9 mouse cellular contexts compared by ENCODE assay signal in genomic region chr16:38653390-38653871, GRCm38 (mm10). TPM values are rescaled to one million over a fixed set of nuclear protein-coding genes. Genes with fewer than 3 reads are reported as not detected.
DNase-seq lines count a peak whose midpoint lies in the region; ATAC-seq and TF ChIP-seq lines count a peak whose summit lies in the region.
"Had no signal": no experiment of that assay in that cellular context is flagged by ENCODE, and none has a peak within 500 bp of the region (broad histone marks: within the 10 kb centered on the region; RNA-seq: fewer than 3 reads in every experiment).

No protein-coding gene starts in this region.

- no peaks in the 10 kb centered on the region for H3K36me3 ChIP-seq in hindbrain, embryonic 15.5 days
- H3K36me3 ChIP-seq in lung, embryonic 14.5 days (ENCODE audit: insufficient read depth): no peaks in the 10 kb centered on the region
- H3K36me3 ChIP-seq: neural tube, embryonic 12.5 days had no signal

- DNase-seq in lung, adult 18-20 months: peak; percentile 56 to 76
- DNase-seq in lung, adult 2 months: no peak
- DNase-seq in embryo, embryonic 10.5 days (ENCODE audit: low spot score): peak; percentile 30
- DNase-seq in lung, embryonic 14.5 days: peak; percentile 59
- DNase-seq in testis, postnatal 10 days (ENCODE audit: low spot score): peak; percentile 79
- no peak for DNase-seq in frontal cortex, postnatal 25 days (ENCODE audit: low spot score in 2 of 2)
- no peak for DNase-seq in right cerebral cortex, adult 2 months (ENCODE audit: low spot score in 2 of 2)

- peak overlapping the region; percentile 38; the same call in 1 of the 2 replicates for H3K27ac ChIP-seq in hindbrain, embryonic 15.5 days (replicated peaks)
- peak overlapping the region; percentile 71 for H3K27ac ChIP-seq in lung, embryonic 14.5 days (ENCODE audit: low read depth)
- H3K27ac ChIP-seq: neural tube, embryonic 12.5 days had no signal

- no peak for TF ChIP-seq CTCF in lung, adult 2 months (IDR thresholded peaks at IDR 0.05; ENCODE audit: insufficient read depth, low read length)
- TF ChIP-seq CTCF in lung, embryonic 14.5 days (IDR thresholded peaks at IDR 0.05; ENCODE audit: low read depth): no peak

- 17% methylated on average over 10 of the region's 10 CpGs for WGBS in lung, adult 2 months
- 54% methylated on average over 10 of the region's 10 CpGs for WGBS in hindbrain, embryonic 15.5 days
- 11% methylated on average over 10 of the region's 10 CpGs for WGBS in lung, embryonic 14.5 days

- no peak for ATAC-seq in hindbrain, embryonic 15.5 days (ENCODE audit: low FRiP score, low read depth)
- ATAC-seq in lung, embryonic 14.5 days (ENCODE audit: insufficient read depth): no peak

- no peaks in the 10 kb centered on the region for H3K9me3 ChIP-seq in hindbrain, embryonic 15.5 days
- H3K9me3 ChIP-seq in lung, embryonic 14.5 days (ENCODE audit: low read depth, low read length): no peaks in the 10 kb centered on the region
- H3K9me3 ChIP-seq: neural tube, embryonic 12.5 days had no signal

- H3K27me3 ChIP-seq in hindbrain, embryonic 15.5 days: no peaks in the 10 kb centered on the region
- no peaks in the 10 kb centered on the region for H3K27me3 ChIP-seq in lung, embryonic 14.5 days (ENCODE audit: insufficient read depth, low read length)
- H3K27me3 ChIP-seq: neural tube, embryonic 12.5 days had no signal

- peaks cover 43% of the 10 kb centered on the region for H3K4me1 ChIP-seq in lung, adult 2 months (ENCODE audit: control insufficient read depth, insufficient read depth, low read length)
- H3K4me1 ChIP-seq in hindbrain, embryonic 15.5 days (replicated peaks): no peaks in the 10 kb centered on the region
- peaks cover 30% of the 10 kb centered on the region for H3K4me1 ChIP-seq in lung, embryonic 14.5 days (ENCODE audit: insufficient read depth)

- TF ChIP-seq POLR2A in lung, adult 2 months (IDR thresholded peaks at IDR 0.05; ENCODE audit: borderline replicate concordance, extremely low read depth, low read depth, low read length): no peak

- no peak overlapping the region for H3K4me2 ChIP-seq in hindbrain, embryonic 15.5 days
- peak overlapping the region; percentile 13; the same call in 1 of the 2 replicates for H3K4me2 ChIP-seq in lung, embryonic 14.5 days
- H3K4me2 ChIP-seq: neural tube, embryonic 12.5 days had no signal

- no peak overlapping the region for H3K4me3 ChIP-seq in lung, adult 2 months (replicated peaks; ENCODE audit: extremely low read depth, low read depth, low read length)
- H3K4me3 ChIP-seq in hindbrain, embryonic 15.5 days: no peak overlapping the region
- no peak overlapping the region for H3K4me3 ChIP-seq in lung, embryonic 14.5 days (ENCODE audit: low read depth, low read length)
- H3K4me3 ChIP-seq: neural tube, embryonic 12.5 days had no signal

- no peak overlapping the region for H3K9ac ChIP-seq in hindbrain, embryonic 15.5 days
- H3K9ac ChIP-seq in lung, embryonic 14.5 days: peak overlapping the region; percentile 18; the same call in 1 of the 2 replicates
- H3K9ac ChIP-seq: neural tube, embryonic 12.5 days had no signal

RNA-seq across cellular contexts. Expression of gene Arhgap31, which starts 59.6 kb away (rescaled TPM):
- 43.9 and 46.8 TPM in 2 replicates for polyA plus RNA-seq in lung, adult 2 months (2012; rRNA removed)
- 5.8 and 6.4 TPM in 2 replicates for polyA plus RNA-seq in hindbrain, embryonic 15.5 days (2015; fragmentation: Nextera tagmentation; extraction: Ambion mirVana)
- 21.6 and 22.0 TPM in 2 replicates for polyA plus RNA-seq in lung, embryonic 14.5 days (2014; fragmentation: Nextera tagmentation; extraction: Ambion mirVana)

Comparison
In these comparisons a context has a peak if more than half of its experiments do, and no peak if none do; other contexts are left out.
1. DNase-seq: peak in lung, adult 18-20 months (2 of 2), embryo, embryonic 10.5 days (single experiment), lung, embryonic 14.5 days (single experiment) and testis, postnatal 10 days (single experiment); none in lung, adult 2 months (single experiment), frontal cortex, postnatal 25 days (0 of 2) and right cerebral cortex, adult 2 months (0 of 2).